Mouse (Mus musculus) ES-Bruce4 (cell line): ENCODE results near the gene Gm13290. TPM values are rescaled to one million over a fixed set of nuclear protein-coding genes. Genes with fewer than 3 reads are reported as not detected.
"Not testable (repeated sequence)": the region's sequence is repeated elsewhere in the genome, so short reads cannot be mapped to it uniquely, and the experiment has no call there.

Source experiments
- H3K27ac ChIP-seq: 2 replicates; pipeline ENCODE4 v1.5.1; 2012; ENCODE audit warnings: low read length, inconsistent platforms; ENCODE audit not compliant: insufficient read depth
- H3K27me3 ChIP-seq: 2 replicates; pipeline ENCODE4 v1.6.1; 2012; ENCODE audit warnings: mild to moderate bottlenecking, low read length, inconsistent platforms; ENCODE audit not compliant: control insufficient read depth, poor library complexity, insufficient read depth, severe bottlenecking
- H3K36me3 ChIP-seq: 2 replicates; pipeline ENCODE4 v1.6.1; 2012; ENCODE audit warnings: inconsistent platforms, mild to moderate bottlenecking, low read length, moderate library complexity; ENCODE audit not compliant: control insufficient read depth, poor library complexity, insufficient read depth, severe bottlenecking
- H3K4me1 ChIP-seq: one replicate; pipeline ENCODE4 v1.8.1; 2011; ENCODE audit warnings: low read length; ENCODE audit not compliant: control insufficient read depth, insufficient read depth
- H3K4me3 ChIP-seq: 2 replicates; pipeline ENCODE4 v1.5.1; 2011; ENCODE audit warnings: low read depth, mild to moderate bottlenecking, low read length
- H3K9ac ChIP-seq: 2 replicates; pipeline ENCODE4 v1.6.1; 2012; ENCODE audit warnings: low read depth, mild to moderate bottlenecking, inconsistent platforms; ENCODE audit not compliant: poor library complexity, severe bottlenecking
- H3K9me3 ChIP-seq: replicated peaks from 2 replicates; pipeline ENCODE4 v1.6.1; 2012; ENCODE audit warnings: mild to moderate bottlenecking, low read length, inconsistent platforms; ENCODE audit not compliant: control insufficient read depth, poor library complexity, insufficient read depth, severe bottlenecking
- CTCF ChIP-seq: IDR thresholded peaks from one replicate; pipeline ENCODE4 v1.8.1; 2011; ENCODE audit warnings: low read depth, low read length
- polyA plus RNA-seq: library from polyadenylated mRNA; stranded (reverse); fragments of >200 nt; gene quantifications from 2 replicates; pipeline ENCODE4 v1.2.4, GENCODE M21; 2011; ENCODE audit warnings: low read depth; ENCODE audit not compliant: missing spikeins, insufficient read depth, insufficient read length

The Gm13290 gene
- polyA plus RNA-seq, 1 experiment: not detected

- not testable (repeated sequence) for H3K27ac ChIP-seq, H3K4me1 ChIP-seq, H3K27me3 ChIP-seq, H3K36me3 ChIP-seq, H3K4me3 ChIP-seq, H3K9me3 ChIP-seq, H3K9ac ChIP-seq
- TF ChIP-seq CTCF: peak; percentile 28
These were observed 14.8 kb downstream of the Gm13290 start, which contains the start of gene Gm13277 for GRCm38 (mm10) chr4:88788402-88788801. Gene Gm13277 (plus strand): TSS chr4:88788632.

DNA sequence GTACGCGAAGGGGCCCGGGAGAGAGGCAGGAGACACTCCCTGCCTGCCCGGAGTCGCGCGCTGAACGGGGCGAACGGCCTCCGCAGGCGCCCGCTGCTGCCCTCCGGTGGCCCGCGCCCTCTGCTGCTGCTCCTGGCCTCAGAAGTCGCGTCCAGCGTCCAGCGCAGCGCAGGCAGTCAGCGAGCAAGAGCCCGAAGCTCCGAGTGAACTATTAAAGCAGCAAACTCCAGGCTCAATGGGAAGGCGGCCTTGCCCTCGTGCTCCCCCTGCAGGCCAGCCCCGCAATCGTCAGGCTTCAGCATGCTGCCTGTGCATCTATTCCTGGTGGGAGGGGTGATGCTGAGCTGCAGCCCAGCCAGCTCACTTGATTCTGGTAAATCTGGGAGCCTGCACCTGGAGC lies 17.6 kb downstream of the Gm13290 start, which contains the start of gene Gm13278:
Gene Gm13278, plus strand, starts transcription at position 301 of the 400 bp plus-strand sequence.
- not testable (repeated sequence) for H3K36me3 ChIP-seq, H3K4me3 ChIP-seq, H3K27me3 ChIP-seq, H3K4me1 ChIP-seq, H3K9me3 ChIP-seq, H3K27ac ChIP-seq, H3K9ac ChIP-seq

- not testable (repeated sequence) for H3K9ac ChIP-seq, H3K27ac ChIP-seq, H3K4me3 ChIP-seq, H3K4me1 ChIP-seq, H3K36me3 ChIP-seq, H3K9me3 ChIP-seq, H3K27me3 ChIP-seq
These were observed 20.5 kb downstream of the Gm13290 start, which contains the start of gene Gm13275 for GRCm38 (mm10) chr4:88793936-88794675. Gene Gm13275 (plus strand): TSS chr4:88794487.

- not testable (repeated sequence) for H3K36me3 ChIP-seq, H3K27ac ChIP-seq, H3K9me3 ChIP-seq, H3K9ac ChIP-seq, H3K4me1 ChIP-seq, H3K4me3 ChIP-seq, H3K27me3 ChIP-seq
These were observed 23.5 kb downstream of the Gm13290 start, which contains the start of gene Gm13279 for GRCm38 (mm10) chr4:88797097-88797496. Gene Gm13279 (plus strand): TSS chr4:88797397.

GRCm38 (mm10) chr4:88799365-88799764 lies 25.7 kb downstream of the Gm13290 start, which contains the start of gene Gm13285:
Gene Gm13285 (plus strand): TSS chr4:88799665.
- not testable (repeated sequence) for H3K4me1 ChIP-seq

GRCm38 (mm10) chr4:88802954-88803353 lies 29.3 kb downstream of the Gm13290 start, which contains the start of gene Gm13287:
Gene Gm13287 (plus strand): TSS chr4:88803254.
- not testable (repeated sequence) for H3K36me3 ChIP-seq, H3K9me3 ChIP-seq, H3K4me1 ChIP-seq, H3K4me3 ChIP-seq, H3K27me3 ChIP-seq, H3K9ac ChIP-seq, H3K27ac ChIP-seq

More at GRCm38 (mm10) chr4:88799365-88799764, 25.7 kb downstream of the Gm13290 start, which contains the start of gene Gm13285:
- H3K27ac ChIP-seq, H3K9ac ChIP-seq, H3K27me3 ChIP-seq, H3K4me3 ChIP-seq, H3K36me3 ChIP-seq, H3K9me3 ChIP-seq: not testable (repeated sequence)

GRCm38 (mm10) chr4:88805231-88805630 lies 31.6 kb downstream of the Gm13290 start, which contains the start of gene Gm13288:
Gene Gm13288 (plus strand): TSS chr4:88805531.
- H3K36me3 ChIP-seq, H3K9ac ChIP-seq, H3K4me3 ChIP-seq, H3K27ac ChIP-seq, H3K4me1 ChIP-seq, H3K9me3 ChIP-seq, H3K27me3 ChIP-seq: not testable (repeated sequence)

GRCm38 (mm10) chr4:88805761-88806160 lies 32.1 kb downstream of the Gm13290 start:
- not testable (repeated sequence) for H3K27me3 ChIP-seq, H3K27ac ChIP-seq, H3K9ac ChIP-seq, H3K9me3 ChIP-seq, H3K36me3 ChIP-seq, H3K4me3 ChIP-seq, H3K4me1 ChIP-seq
